Mouse (Mus musculus) spleen, adult 2 months (tissue): ENCODE data around the gene Lpar5.

ENCODE experiments used
- CTCF ChIP-seq: fragments of 200-500 bp; IDR thresholded peaks from 2 replicates; pipeline ENCODE4 v1.5.1; 2011; ENCODE audit warnings: mild to moderate bottlenecking, inconsistent platforms; ENCODE audit not compliant: insufficient read depth, insufficient read length, insufficient replicate concordance; ENCODE audit errors: extremely low read depth
- POLR2A ChIP-seq: fragments of 200-500 bp; IDR thresholded peaks from 2 replicates; pipeline ENCODE4 v1.6.1; 2011; ENCODE audit warnings: low read depth, low read length, inconsistent platforms

DNA sequence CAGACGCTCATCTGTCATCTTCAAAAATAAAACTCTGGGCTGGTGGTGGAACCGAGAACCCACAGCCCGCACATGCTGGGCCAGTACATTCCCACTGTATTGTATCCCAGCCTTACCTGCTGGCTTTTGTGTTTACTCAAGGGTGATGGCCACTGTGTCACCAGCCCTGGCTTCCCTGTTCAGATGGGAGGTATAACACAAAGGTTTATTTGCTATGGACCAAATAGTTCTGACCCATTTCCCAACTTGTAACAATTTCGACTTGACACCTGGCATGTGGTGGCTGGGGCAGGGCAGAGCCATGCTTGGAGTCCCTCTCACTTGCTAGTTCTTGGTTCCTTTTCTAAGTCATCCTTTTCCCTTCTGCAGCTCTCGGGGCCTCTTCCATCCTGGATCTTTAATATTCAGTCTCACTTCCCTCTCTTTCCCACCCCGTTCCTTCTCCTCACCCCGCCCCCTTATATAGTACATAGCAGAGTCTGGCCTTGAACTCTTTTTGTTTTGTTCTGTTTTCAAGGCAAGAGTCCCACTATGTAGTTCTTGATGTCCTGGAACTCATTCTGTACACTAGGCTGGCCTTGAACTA lies 15.2 kb downstream of the Lpar5 start:
- TF ChIP-seq POLR2A (no peak), CTCF (no peak)
